Mouse (Mus musculus): ENCODE measurements around the gene Myh10.

DNA sequence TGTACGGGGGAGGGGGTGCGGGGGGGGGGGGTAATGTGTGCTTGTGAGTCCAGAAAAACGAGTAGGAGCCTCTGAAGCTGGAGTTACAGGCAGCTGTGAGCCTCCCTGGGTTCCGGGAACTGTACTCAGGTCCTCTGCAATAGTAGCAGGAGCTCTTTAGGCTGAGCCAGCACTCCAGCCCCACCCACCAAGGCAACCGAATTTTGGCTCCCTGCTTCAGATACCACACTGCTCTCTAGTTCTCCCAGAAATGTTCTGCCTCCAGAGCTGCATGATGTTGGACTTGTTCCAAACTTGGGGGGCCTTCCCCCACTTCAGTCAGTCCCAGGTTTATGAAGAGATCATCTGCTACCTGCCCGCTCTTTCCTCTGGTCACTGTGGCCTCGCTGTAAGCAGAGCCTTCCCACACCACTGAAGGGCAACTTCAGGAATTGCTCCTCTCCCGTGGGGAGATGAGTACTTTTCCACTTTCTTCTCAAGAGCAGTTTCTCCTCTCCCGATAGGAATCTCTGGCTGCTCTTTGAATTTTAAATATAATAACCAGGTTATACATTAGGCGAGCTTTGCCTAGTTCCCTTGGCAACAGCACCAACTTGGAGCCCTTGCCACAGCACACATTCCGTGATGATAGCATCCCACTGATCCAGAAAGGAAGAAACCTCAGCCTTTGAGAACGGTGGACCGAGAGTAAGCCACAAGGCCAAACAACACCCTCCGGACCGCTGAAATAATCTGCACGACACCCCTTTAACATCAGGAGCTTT lies 42.8 kb upstream of the Myh10 start:
- no peak for TF ChIP-seq POLR2A (IDR thresholded peaks at IDR 0.05; ENCODE audit: borderline replicate concordance, insufficient read depth, low read length)
- no peak for TF ChIP-seq CTCF (IDR thresholded peaks at IDR 0.05; ENCODE audit: borderline replicate concordance, insufficient read depth, low read depth, low read length)

All from cerebellum, adult 2 months (tissue).